Mouse (Mus musculus) gastrocnemius, postnatal 36 days (tissue): ENCODE data around the gene Gm7075. TPM values are rescaled to one million over a fixed set of nuclear protein-coding genes. Genes with fewer than 3 reads are reported as not detected.

Experiments
- DNase-seq, 2 experiments: peaks; one replicate each; pipeline ENCODE4 v3.0.0; 2022
- intact Hi-C: fragments of 180-260 bp; cut with DNase I; formaldehyde crosslinking; loops from one replicate; pipeline ENCODE4 v1.15.1; 2025
- total RNA-seq, 2 experiments: library from RNA; stranded (reverse); gene quantifications; 2 replicates each; pipeline ENCODE4 v1.2.3; 2021

The Gm7075 gene
- total RNA-seq, 2 experiments from 2014 or later: not detected

DNA sequence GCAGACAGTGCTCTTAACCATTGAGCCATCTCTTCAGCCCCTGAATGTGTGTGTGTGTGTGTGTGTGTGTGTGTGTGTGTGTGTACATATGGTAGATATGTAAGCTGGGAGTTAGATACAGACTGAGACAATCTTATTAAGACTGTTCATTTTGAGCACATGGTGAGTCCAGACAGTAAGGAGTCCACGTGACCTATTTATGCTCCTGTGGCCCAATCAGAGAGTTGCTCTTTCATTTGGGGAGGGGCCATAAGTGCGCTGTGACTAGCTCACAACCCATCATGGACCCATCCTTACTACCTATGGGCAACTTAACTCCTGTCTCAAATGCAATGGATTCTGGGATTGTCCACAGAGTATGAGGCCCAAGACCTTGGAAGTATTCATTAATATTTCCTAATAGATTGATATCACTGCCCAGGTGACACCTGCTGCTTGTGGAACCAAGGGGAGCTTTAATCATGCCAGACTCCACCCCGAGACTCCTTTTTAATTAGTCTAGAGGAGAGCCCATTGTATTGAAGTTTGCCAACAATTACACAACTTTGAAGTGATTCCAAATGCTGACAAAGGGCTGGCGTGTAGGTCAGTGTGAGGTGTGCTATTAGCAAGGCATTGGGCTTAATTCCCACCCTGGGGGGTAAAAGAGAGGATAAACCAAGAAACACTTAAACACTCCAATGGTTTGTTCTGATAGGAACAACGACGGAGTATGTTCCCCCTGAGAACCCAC is 42.5 kb downstream of the Gm7075 start:
- no peak for DNase-seq
- intact Hi-C loops: loop anchor here (5.0 kb wide), 3 partner anchors 42 to 237 kb away; no protein-coding TSS in a partner anchor

DNA sequence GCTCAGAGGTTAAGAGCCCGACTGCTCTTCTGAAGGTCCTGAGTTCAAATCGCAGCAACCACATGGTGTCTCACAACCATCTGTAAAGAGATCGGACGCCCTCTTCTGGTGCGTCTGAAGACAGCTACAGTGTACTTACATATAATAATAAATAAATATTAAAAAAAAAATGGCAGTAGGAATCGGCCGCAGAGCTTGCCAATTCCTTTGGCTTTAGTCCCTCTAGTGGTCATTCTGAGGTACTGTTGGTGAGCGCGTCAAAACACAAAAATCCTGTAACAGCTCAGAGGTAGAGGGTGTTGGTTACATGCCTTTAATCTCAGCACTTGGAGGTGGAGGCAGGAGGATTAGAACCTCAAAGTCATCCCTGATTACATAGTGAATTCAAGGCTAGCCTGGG is 44.1 kb downstream of the Gm7075 start:
- intact Hi-C loops: loop anchor here (5.0 kb wide), 3 partner anchors 40 to 235 kb away; no protein-coding TSS in a partner anchor
- DNase-seq: peak in 1 of 2 experiments; percentile 23

DNA sequence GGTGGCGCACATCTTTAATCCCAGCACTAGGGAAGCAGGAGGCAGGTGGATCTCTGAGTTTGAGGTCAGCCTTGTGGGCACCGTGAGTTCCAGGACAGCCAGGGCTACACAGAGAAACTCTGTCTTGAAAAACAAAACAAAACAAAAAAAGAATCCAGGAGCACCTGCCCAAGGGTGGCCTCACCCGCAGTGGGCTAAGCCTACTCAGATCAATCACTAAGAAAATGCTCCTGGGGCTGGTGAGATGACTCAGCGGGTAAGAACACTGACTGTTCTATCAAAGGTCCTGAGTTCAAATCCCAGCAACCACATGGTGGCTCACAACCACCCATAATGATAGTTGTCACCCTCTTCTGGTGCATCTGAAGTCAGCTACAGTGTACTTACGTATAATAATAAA is 45.3 kb downstream of the Gm7075 start:
- intact Hi-C loops: loop anchor here (5.0 kb wide), 3 partner anchors 39 to 234 kb away; no protein-coding TSS in a partner anchor
- no peak for DNase-seq

Other genes with a start within 250 kb of the Gm7075 start
- gene Mypn, start 217.8 kb downstream of the Gm7075 start, total RNA-seq: 100 to 1,000 TPM; 252 to 293 TPM
- 10 to 100 TPM; 18.7 to 21.8 TPM for gene Herc4, start 178.0 kb downstream of the Gm7075 start, total RNA-seq
- gene Sirt1, start 40.1 kb downstream of the Gm7075 start, total RNA-seq: 1 to 10 TPM; 7.5 to 8.3 TPM
- gene Dnajc12, start 39.3 kb downstream of the Gm7075 start, total RNA-seq: 10 to 100 TPM; 17.2 to 17.3 TPM
- gene Ctnna3, start 8.3 kb upstream of the Gm7075 start, total RNA-seq: 10 to 100 TPM; 17.1 to 18.3 TPM